Mouse (Mus musculus) cortical plate, adult 2 months (tissue): Measurements from ENCODE around the gene Hdc.

ENCODE experiments used
- CTCF ChIP-seq: fragments of 200-500 bp; IDR thresholded peaks from 2 replicates; pipeline ENCODE4 v1.5.1; 2011; ENCODE audit warnings: mild to moderate bottlenecking, control low read depth, low read length; ENCODE audit not compliant: insufficient read depth; ENCODE audit errors: extremely low read depth
- POLR2A ChIP-seq: fragments of 200-500 bp; IDR thresholded peaks from 2 replicates; pipeline ENCODE4 v1.6.1; 2011; ENCODE audit warnings: mild to moderate bottlenecking, low read length, control low read depth; ENCODE audit not compliant: insufficient read depth; ENCODE audit errors: extremely low read depth

GRCm38 (mm10) chr2:126546392-126546791 is 72.7 kb downstream of the Hdc start:
- TF ChIP-seq POLR2A (no peak), CTCF (no peak)
